Mouse (Mus musculus): Measurements from ENCODE around the gene Plpp4. TPM values are rescaled to one million over a fixed set of nuclear protein-coding genes. Genes with fewer than 3 reads are reported as not detected.

The Plpp4 gene
- not detected for polyA plus RNA-seq (2014; fragmentation: Illumina TruSeq; extraction: RNeasy Lipid Tissue Mini Kit (QIAGEN cat#74804); ENCODE audit: low read depth, low replicate concordance)

DNA sequence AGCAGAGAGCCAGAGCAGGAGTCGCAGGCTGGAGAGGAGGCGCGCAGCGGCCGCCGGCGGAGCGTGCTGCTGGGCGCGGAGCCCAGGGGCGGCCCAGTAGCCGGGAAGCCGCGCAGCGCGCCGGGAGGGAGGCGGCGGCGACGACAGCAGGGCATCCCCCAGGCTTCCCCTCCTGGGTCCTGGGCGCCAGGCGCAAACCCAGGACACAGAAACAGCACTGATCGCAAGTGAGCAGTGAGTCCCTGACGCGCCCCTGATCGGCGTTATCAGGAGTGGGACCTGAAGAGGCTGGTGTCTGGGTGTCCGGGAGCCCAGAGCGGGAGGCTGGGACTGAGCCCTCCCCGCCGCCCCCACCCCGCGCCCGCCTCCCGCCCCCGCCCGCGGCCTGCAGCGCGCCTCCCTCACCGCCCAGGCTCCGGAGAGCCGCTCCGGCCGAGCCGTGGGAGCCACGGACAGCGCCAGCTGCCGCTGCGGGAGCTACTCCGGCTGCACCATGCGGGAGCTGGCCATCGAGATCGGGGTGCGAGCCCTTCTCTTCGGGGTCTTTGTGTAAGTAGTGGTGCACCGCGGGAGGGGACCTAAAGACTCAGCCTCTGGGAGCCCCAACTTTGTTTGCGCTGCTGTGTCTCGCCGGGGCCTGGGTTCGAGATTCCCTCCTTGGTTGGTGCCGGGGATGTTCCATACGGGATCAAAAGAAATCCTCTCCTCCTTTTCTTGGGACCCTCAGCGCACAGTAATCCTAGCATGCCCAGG lies at the start of gene Plpp4:
Gene Plpp4 (plus strand): TSS at position 411 of the 753 bp plus-strand sequence.

All from sigmoid colon, adult 10 weeks (tissue).